Comparison of ENCODE assay signal across 11 mouse cellular contexts in the genomic region with DNA sequence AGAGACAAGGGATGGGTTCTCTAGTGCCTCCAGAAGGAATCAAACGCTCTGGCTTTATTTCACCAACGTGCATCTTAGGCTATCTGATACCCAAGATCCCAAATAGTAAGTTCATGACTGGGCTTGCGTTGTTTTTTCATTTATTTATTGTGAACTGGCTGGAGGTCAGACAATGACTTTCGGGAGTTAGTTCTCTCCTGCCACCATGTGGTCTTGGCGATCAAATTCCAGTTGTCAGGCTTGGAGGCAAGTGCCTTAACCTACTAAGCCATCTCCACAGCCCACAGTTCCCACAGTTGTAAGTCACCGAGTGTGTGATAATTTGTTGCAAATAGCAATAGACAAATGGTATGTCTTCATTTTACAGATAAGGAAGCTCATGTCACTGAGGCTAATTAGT. TPM values are rescaled to one million over a fixed set of nuclear protein-coding genes. Genes with fewer than 3 reads are reported as not detected.
A peak's percentile ranks its signal among the peaks of the same experiment; 100 is the strongest.
DNase-seq lines count a peak whose midpoint lies in the region; ATAC-seq lines count a peak whose summit lies in the region.
"Had no signal": no experiment of that assay in that cellular context is flagged by ENCODE, and none has a peak within 500 bp of the region (broad histone marks: within the 10 kb centered on the region; RNA-seq: fewer than 3 reads in every experiment).

No protein-coding gene starts in this region.

- H3K9ac ChIP-seq in hindbrain, embryonic 14.5 days: no peak overlapping the region
- no peak overlapping the region for H3K9ac ChIP-seq in midbrain, embryonic 11.5 days (ENCODE audit: low read length)

- peaks cover 33% of the 10 kb centered on the region for H3K36me3 ChIP-seq in hindbrain, embryonic 14.5 days (replicated peaks; ENCODE audit: control insufficient read depth, insufficient read depth)
- H3K36me3 ChIP-seq in hindbrain, embryonic 10.5 days: peaks cover 46% of the 10 kb centered on the region
- H3K36me3 ChIP-seq in midbrain, embryonic 11.5 days (ENCODE audit: control insufficient read depth, insufficient read depth, low read length): no peaks in the 10 kb centered on the region
- peaks cover 38% of the 10 kb centered on the region for H3K36me3 ChIP-seq in midbrain, embryonic 10.5 days

- H3K27me3 ChIP-seq in hindbrain, embryonic 14.5 days (ENCODE audit: control insufficient read depth, insufficient read depth, low read length): no peaks in the 10 kb centered on the region
- no peaks in the 10 kb centered on the region for H3K27me3 ChIP-seq in hindbrain, embryonic 10.5 days (ENCODE audit: insufficient read depth, poor library complexity, severe bottlenecking)
- no peaks in the 10 kb centered on the region for H3K27me3 ChIP-seq in midbrain, embryonic 11.5 days (ENCODE audit: control insufficient read depth, insufficient read depth, low read length)
- no peaks in the 10 kb centered on the region for H3K27me3 ChIP-seq in midbrain, embryonic 10.5 days (ENCODE audit: low read depth, poor library complexity, severe bottlenecking)

- H3K27ac ChIP-seq in hindbrain, embryonic 14.5 days: no peak overlapping the region
- no peak overlapping the region for H3K27ac ChIP-seq in hindbrain, embryonic 10.5 days
- H3K27ac ChIP-seq in midbrain, embryonic 11.5 days (ENCODE audit: low read depth, low read length): no peak overlapping the region
- no peak overlapping the region for H3K27ac ChIP-seq in midbrain, embryonic 10.5 days (replicated peaks)
- H3K27ac ChIP-seq: macrophage had no signal

- 73% methylated on average over 6 of the region's 6 CpGs for WGBS in hindbrain, embryonic 14.5 days
- WGBS in hindbrain, embryonic 10.5 days: 84% methylated on average over 6 of the region's 6 CpGs
- 82% methylated on average over 6 of the region's 6 CpGs for WGBS in midbrain, embryonic 11.5 days
- WGBS in midbrain, embryonic 10.5 days: 80% methylated on average over 6 of the region's 6 CpGs

- H3K9me3 ChIP-seq in hindbrain, embryonic 14.5 days (ENCODE audit: control insufficient read depth, low read length): 0 out of 2 replicates have a peak, but pooled peaks cover 4% of the 10 kb centered on the region
- H3K9me3 ChIP-seq in hindbrain, embryonic 10.5 days: 0 out of 2 replicates have a peak, but pooled peaks cover 6% of the 10 kb centered on the region
- H3K9me3 ChIP-seq in midbrain, embryonic 11.5 days (ENCODE audit: control insufficient read depth, low read length): no peaks in the 10 kb centered on the region
- no peaks in the 10 kb centered on the region for H3K9me3 ChIP-seq in midbrain, embryonic 10.5 days (replicated peaks)

- no peak for ATAC-seq in hindbrain, embryonic 14.5 days (ENCODE audit: low FRiP score)
- no peak for ATAC-seq in midbrain, embryonic 11.5 days (ENCODE audit: low FRiP score)

- peak; percentile 46 for DNase-seq in hindbrain, embryonic 14.5 days (ENCODE audit: low spot score)
- no peak for DNase-seq in hindbrain, embryonic 10.5 days (ENCODE audit: low spot score)
- peak; percentile 28 for DNase-seq in midbrain, embryonic 11.5 days (ENCODE audit: low spot score, missing footprints)
- DNase-seq in midbrain, embryonic 10.5 days (ENCODE audit: low spot score): no peak
- peak; percentile 69 for DNase-seq in adrenal gland, postnatal 14 days
- DNase-seq in retina, embryonic 14.5 days (ENCODE audit: low spot score): peak; percentile 14
- no peak for DNase-seq in right cerebral cortex, adult 18-20 months
- DNase-seq: cerebellum, postnatal 36 days; heart, adult 11 months; right cerebral cortex, postnatal 4 days had no signal

- H3K4me2 ChIP-seq in hindbrain, embryonic 14.5 days (replicated peaks): no peak overlapping the region
- no peak overlapping the region for H3K4me2 ChIP-seq in midbrain, embryonic 11.5 days

- H3K4me3 ChIP-seq in hindbrain, embryonic 14.5 days (replicated peaks; ENCODE audit: low read length): no peak overlapping the region
- H3K4me3 ChIP-seq in hindbrain, embryonic 10.5 days: no peak overlapping the region
- H3K4me3 ChIP-seq in midbrain, embryonic 11.5 days (ENCODE audit: low read depth, low read length): no peak overlapping the region
- H3K4me3 ChIP-seq in midbrain, embryonic 10.5 days: no peak overlapping the region

- H3K4me1 ChIP-seq in hindbrain, embryonic 14.5 days (replicated peaks; ENCODE audit: control insufficient read depth, insufficient read depth, low read length): no peaks in the 10 kb centered on the region
- H3K4me1 ChIP-seq in hindbrain, embryonic 10.5 days (replicated peaks): no peaks in the 10 kb centered on the region
- no peaks in the 10 kb centered on the region for H3K4me1 ChIP-seq in midbrain, embryonic 11.5 days (ENCODE audit: control insufficient read depth, insufficient read depth, low read length)
- no peaks in the 10 kb centered on the region for H3K4me1 ChIP-seq in midbrain, embryonic 10.5 days

RNA-seq across cellular contexts. Expression of a gene that starts 30.4 kb away (rescaled TPM):
- polyA plus RNA-seq in hindbrain, embryonic 14.5 days (2014; fragmentation: Nextera tagmentation; extraction: Ambion mirVana): 12.5 and 13.0 TPM in 2 replicates
- 10.6 and 13.9 TPM in 2 replicates for polyA plus RNA-seq in hindbrain, embryonic 10.5 days (2016; fragmentation: Nextera tagmentation; extraction: Ambion mirVana)
- 20.0 and 21.0 TPM in 2 replicates for polyA plus RNA-seq in midbrain, embryonic 11.5 days (2014; fragmentation: Nextera tagmentation; extraction: Ambion mirVana)
- polyA plus RNA-seq in midbrain, embryonic 10.5 days (2016; fragmentation: Nextera tagmentation; extraction: Ambion mirVana): 12.9 TPM in 2 replicates
- 43.6 and 46.9 TPM in 2 replicates for total RNA-seq in adrenal gland, postnatal 14 days (2021)

RNA-seq across cellular contexts. Expression of a gene that starts 45.8 kb away (rescaled TPM):
- 61.3 and 66.5 TPM in 2 replicates for polyA plus RNA-seq in hindbrain, embryonic 14.5 days (2014; fragmentation: Nextera tagmentation; extraction: Ambion mirVana)
- polyA plus RNA-seq in hindbrain, embryonic 10.5 days (2016; fragmentation: Nextera tagmentation; extraction: Ambion mirVana): 113 and 115 TPM in 2 replicates
- polyA plus RNA-seq in midbrain, embryonic 11.5 days (2014; fragmentation: Nextera tagmentation; extraction: Ambion mirVana): 134 and 162 TPM in 2 replicates
- polyA plus RNA-seq in midbrain, embryonic 10.5 days (2016; fragmentation: Nextera tagmentation; extraction: Ambion mirVana): 122 and 139 TPM in 2 replicates
- 49.0 and 54.0 TPM in 2 replicates for total RNA-seq in adrenal gland, postnatal 14 days (2021)

RNA-seq across cellular contexts. Expression of a gene that starts 45.9 kb away (rescaled TPM):
- polyA plus RNA-seq in hindbrain, embryonic 14.5 days (2014; fragmentation: Nextera tagmentation; extraction: Ambion mirVana): 13.4 and 14.9 TPM in 2 replicates
- polyA plus RNA-seq in hindbrain, embryonic 10.5 days (2016; fragmentation: Nextera tagmentation; extraction: Ambion mirVana): 44.3 and 50.8 TPM in 2 replicates
- 27.7 and 33.2 TPM in 2 replicates for polyA plus RNA-seq in midbrain, embryonic 11.5 days (2014; fragmentation: Nextera tagmentation; extraction: Ambion mirVana)
- polyA plus RNA-seq in midbrain, embryonic 10.5 days (2016; fragmentation: Nextera tagmentation; extraction: Ambion mirVana): 45.8 and 52.2 TPM in 2 replicates
- total RNA-seq in adrenal gland, postnatal 14 days (2021): 14.3 and 14.5 TPM in 2 replicates

Comparison
In these comparisons a context has a peak if more than half of its experiments do, and no peak if none do; other contexts are left out.
1. DNase-seq: peak in hindbrain, embryonic 14.5 days (single experiment), midbrain, embryonic 11.5 days (single experiment), adrenal gland, postnatal 14 days (single experiment) and retina, embryonic 14.5 days (single experiment); none in hindbrain, embryonic 10.5 days (single experiment), midbrain, embryonic 10.5 days (single experiment) and right cerebral cortex, adult 18-20 months (single experiment).